Mouse (Mus musculus): ENCODE data around the gene Flt3l. TPM values are rescaled to one million over a fixed set of nuclear protein-coding genes. Genes with fewer than 3 reads are reported as not detected.

Flt3l gene
- 151 and 195 TPM in 2 replicates for polyA plus RNA-seq (2012; rRNA removed)

GRCm38 (mm10) chr7:45135993-45136567, at the start of gene Flt3l, which contains the start of gene Gm45713:
TSS of gene Flt3l (minus strand) at chr7:45136432.
TSS of gene Gm45713 (minus strand) at chr7:45136231.
- under 1% methylated on average over 29 of the region's 29 CpGs for WGBS
- DNase-seq, result peak; percentile 93
- TF ChIP-seq POLR2A (IDR thresholded peaks at IDR 0.05; ENCODE audit: borderline replicate concordance, extremely low read depth, low read depth, low read length) (peak; percentile 63; the same call in 1 of the 2 replicates), CTCF (IDR thresholded peaks at IDR 0.05; ENCODE audit: insufficient read depth, low read length) (peak; percentile 76)
- Histone ChIP-seq H3K4me3 (replicated peaks; ENCODE audit: extremely low read depth, low read depth, low read length) (peak within 1 kb of the TSS; percentile 78), H3K4me1 (ENCODE audit: control insufficient read depth, insufficient read depth, low read length) (0 out of 2 replicates have a peak, but pooled peaks cover 5% of the 10 kb centered on the region)

- Histone ChIP-seq H3K4me1 (ENCODE audit: control insufficient read depth, insufficient read depth, low read length) (no peaks in the 10 kb centered on the region; the same call in 1 of the 2 replicates), H3K4me3 (replicated peaks; ENCODE audit: extremely low read depth, low read depth, low read length) (no peak overlapping the region)
- TF ChIP-seq POLR2A (IDR thresholded peaks at IDR 0.05; ENCODE audit: borderline replicate concordance, extremely low read depth, low read depth, low read length) (no peak), CTCF (IDR thresholded peaks at IDR 0.05; ENCODE audit: insufficient read depth, low read length) (no peak)
- no peak for DNase-seq
- 74% methylated on average over 7 of the region's 7 CpGs for WGBS
Observed at GRCm38 (mm10) chr7:45185921-45186320, 49.7 kb upstream of the Flt3l start.

- Histone ChIP-seq H3K4me1 (ENCODE audit: control insufficient read depth, insufficient read depth, low read length) (no peaks in the 10 kb centered on the region; the same call in 1 of the 2 replicates), H3K4me3 (replicated peaks; ENCODE audit: extremely low read depth, low read depth, low read length) (no peak overlapping the region)
- TF ChIP-seq POLR2A (IDR thresholded peaks at IDR 0.05; ENCODE audit: borderline replicate concordance, extremely low read depth, low read depth, low read length) (no peak), CTCF (IDR thresholded peaks at IDR 0.05; ENCODE audit: insufficient read depth, low read length) (no peak)
- DNase-seq, result no peak
- 76% methylated on average over 7 of the region's 7 CpGs for WGBS
Observed at GRCm38 (mm10) chr7:45183672-45184071, 47.4 kb upstream of the Flt3l start.

- no peak for TF ChIP-seq CTCF (IDR thresholded peaks at IDR 0.05; ENCODE audit: insufficient read depth, low read length)
- TF ChIP-seq POLR2A (IDR thresholded peaks at IDR 0.05; ENCODE audit: borderline replicate concordance, extremely low read depth, low read depth, low read length), result no peak
- H3K4me3 ChIP-seq (replicated peaks; ENCODE audit: extremely low read depth, low read depth, low read length), result no peak overlapping the region
- WGBS, result 6% methylated on average over 11 of the region's 11 CpGs
- no peak for DNase-seq
- H3K4me1 ChIP-seq (ENCODE audit: control insufficient read depth, insufficient read depth, low read length), result no peaks in the 10 kb centered on the region; the same call in 1 of the 2 replicates
Observed at GRCm38 (mm10) chr7:45182606-45183005, 46.4 kb upstream of the Flt3l start.

- TF ChIP-seq CTCF (IDR thresholded peaks at IDR 0.05; ENCODE audit: insufficient read depth, low read length) (no peak), POLR2A (IDR thresholded peaks at IDR 0.05; ENCODE audit: borderline replicate concordance, extremely low read depth, low read depth, low read length) (peak; percentile 38; the same call in 1 of the 2 replicates)
- peak; percentile 86 for DNase-seq
- Histone ChIP-seq H3K4me3 (replicated peaks; ENCODE audit: extremely low read depth, low read depth, low read length) (peak overlapping the region; percentile 36), H3K4me1 (ENCODE audit: control insufficient read depth, insufficient read depth, low read length) (no peaks in the 10 kb centered on the region; the same call in 1 of the 2 replicates)
- WGBS, result under 1% methylated on average over 34 of the region's 34 CpGs
Observed at GRCm38 (mm10) chr7:45182199-45182601, 46.0 kb upstream of the Flt3l start.

- 3% methylated on average over 35 of the region's 35 CpGs for WGBS
- Histone ChIP-seq H3K4me1 (ENCODE audit: control insufficient read depth, insufficient read depth, low read length) (no peaks in the 10 kb centered on the region; the same call in 1 of the 2 replicates), H3K4me3 (replicated peaks; ENCODE audit: extremely low read depth, low read depth, low read length) (no peak overlapping the region)
- no peak for DNase-seq
- TF ChIP-seq CTCF (IDR thresholded peaks at IDR 0.05; ENCODE audit: insufficient read depth, low read length) (no peak), POLR2A (IDR thresholded peaks at IDR 0.05; ENCODE audit: borderline replicate concordance, extremely low read depth, low read depth, low read length) (no peak)
Observed at GRCm38 (mm10) chr7:45181540-45181939, 45.3 kb upstream of the Flt3l start.

GRCm38 (mm10) chr7:45180896-45181477, 44.8 kb upstream of the Flt3l start, which contains the start of gene Pth2:
TSS of gene Pth2 (plus strand) at chr7:45180995.
- WGBS, result 28% methylated on average over 20 of the region's 20 CpGs
- TF ChIP-seq POLR2A (IDR thresholded peaks at IDR 0.05; ENCODE audit: borderline replicate concordance, extremely low read depth, low read depth, low read length) (no peak), CTCF (IDR thresholded peaks at IDR 0.05; ENCODE audit: insufficient read depth, low read length) (no peak)
- Histone ChIP-seq H3K4me1 (ENCODE audit: control insufficient read depth, insufficient read depth, low read length) (no peaks in the 10 kb centered on the region; the same call in 1 of the 2 replicates), H3K4me3 (replicated peaks; ENCODE audit: extremely low read depth, low read depth, low read length) (no peak within 1 kb of the TSS)
- DNase-seq, result no peak

- H3K4me3 ChIP-seq (replicated peaks; ENCODE audit: extremely low read depth, low read depth, low read length), result no peak within 1 kb of the TSS
- WGBS, result 28% methylated on average over 7 of the region's 7 CpGs
- no peaks in the 10 kb centered on the region; the same call in 1 of the 2 replicates for H3K4me1 ChIP-seq (ENCODE audit: control insufficient read depth, insufficient read depth, low read length)
- DNase-seq, result no peak
- TF ChIP-seq POLR2A (IDR thresholded peaks at IDR 0.05; ENCODE audit: borderline replicate concordance, extremely low read depth, low read depth, low read length), result no peak
- no peak for TF ChIP-seq CTCF (IDR thresholded peaks at IDR 0.05; ENCODE audit: insufficient read depth, low read length)
Observed at GRCm38 (mm10) chr7:45179469-45179868, 43.2 kb upstream of the Flt3l start, which contains the start of gene Gfy. TSS of gene Gfy (minus strand) at chr7:45179569.

- no peak for DNase-seq
- 25% methylated on average over 7 of the region's 7 CpGs for WGBS
- H3K4me3 ChIP-seq (replicated peaks; ENCODE audit: extremely low read depth, low read depth, low read length), result no peak overlapping the region
- H3K4me1 ChIP-seq (ENCODE audit: control insufficient read depth, insufficient read depth, low read length), result no peaks in the 10 kb centered on the region; the same call in 1 of the 2 replicates
- TF ChIP-seq CTCF (IDR thresholded peaks at IDR 0.05; ENCODE audit: insufficient read depth, low read length), result no peak
- TF ChIP-seq POLR2A (IDR thresholded peaks at IDR 0.05; ENCODE audit: borderline replicate concordance, extremely low read depth, low read depth, low read length), result no peak
Observed at GRCm38 (mm10) chr7:45178550-45178949, 42.3 kb upstream of the Flt3l start.
